In genomic region chr12:72947335-72947734, GRCm38 (mm10) we compare ENCODE assay signal across 31 mouse cellular contexts. TPM values are rescaled to one million over a fixed set of nuclear protein-coding genes. Genes with fewer than 3 reads are reported as not detected.
"Had no signal": no experiment of that assay in that cellular context is flagged by ENCODE, and none has a peak within 500 bp of the region (broad histone marks: within the 10 kb centered on the region; RNA-seq: fewer than 3 reads in every experiment).

No protein-coding gene starts in this region.

- H3K36me3 ChIP-seq: liver, embryonic 13.5 days had no signal

- H3K9ac ChIP-seq: liver, embryonic 13.5 days had no signal

- H3K9me3 ChIP-seq: liver, embryonic 13.5 days had no signal

- H3K4me1 ChIP-seq: liver, embryonic 13.5 days had no signal

- H3K4me2 ChIP-seq: liver, embryonic 13.5 days; midbrain, embryonic 11.5 days had no signal

- DNase-seq: kidney, postnatal 25 days; layer of hippocampus, adult 9-11 months; liver, embryonic 13.5 days; lung, adult 2 months; lung, postnatal 14 days; lung, postnatal 4 days; thymus, adult 18-20 months; thymus, postnatal 36 days had no signal

- H3K27ac ChIP-seq: kidney, postnatal 0 days; layer of hippocampus, adult 2 months; liver, embryonic 13.5 days had no signal

- H3K4me3 ChIP-seq: layer of hippocampus, adult 2 months; liver, embryonic 13.5 days had no signal

RNA-seq across cellular contexts. Expression of gene 4930447C04Rik, which starts 6.8 kb away (rescaled TPM):
- total RNA-seq: liver, adult 2 months had no signal
- polyA plus RNA-seq: large intestine, adult 2 months; liver, adult 2 months; lung, adult 2 months; small intestine, adult 2 months; spleen, adult 2 months had no signal

RNA-seq across cellular contexts. Expression of gene Six6, which starts 7.6 kb away (rescaled TPM):
- total RNA-seq: layer of hippocampus, adult 2 months; layer of hippocampus, postnatal 25 days; left cerebral cortex, adult 18-20 months; left cerebral cortex, postnatal 25 days; liver, adult 2 months; megakaryocyte progenitor cell, adult 5-6 weeks; megakaryocyte-erythroid progenitor cell, adult 5-6 weeks had no signal
- polyA plus RNA-seq: kidney, embryonic 14.5 days; kidney, postnatal 0 days; large intestine, adult 2 months; limb, embryonic 11.5 days; limb, embryonic 14.5 days; liver, adult 2 months; liver, embryonic 13.5 days; liver, embryonic 16.5 days; lung, adult 2 months; lung, embryonic 16.5 days; midbrain, embryonic 14.5 days; neural tube, embryonic 11.5 days; neural tube, embryonic 14.5 days; small intestine, adult 2 months; spleen, adult 2 months; stomach, embryonic 16.5 days; testis, adult 2 months; urinary bladder, adult 2 months had no signal
